Mouse (Mus musculus): ENCODE measurements around the gene Cnpy1.

DNA sequence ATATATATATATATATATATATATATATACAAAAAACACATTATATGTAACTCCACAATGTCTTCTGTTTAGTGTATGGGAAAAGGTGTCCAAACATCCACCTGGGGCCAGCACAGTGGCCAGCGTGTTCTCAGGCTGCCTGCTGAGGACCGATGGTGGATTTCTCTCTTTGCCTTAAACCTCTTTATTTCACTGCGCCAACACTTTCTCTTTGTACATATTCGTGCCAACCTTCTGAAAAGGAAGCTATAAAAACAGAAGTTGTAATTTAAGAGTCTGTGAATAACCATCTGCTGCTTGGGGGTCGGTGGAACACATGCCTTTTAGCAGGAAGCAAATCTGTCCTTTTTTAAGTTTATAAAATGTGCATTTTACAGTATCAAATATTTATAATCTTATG lies 73.9 kb downstream of the Cnpy1 start:
- TF ChIP-seq POLR2A (IDR thresholded peaks at IDR 0.05; ENCODE audit: extremely low read depth, insufficient read depth, low read length): no peak
- no peak for TF ChIP-seq CTCF (IDR thresholded peaks at IDR 0.05; ENCODE audit: extremely low read depth, insufficient read depth, low read length)

Data from cortical plate, adult 2 months (tissue).